Mouse (Mus musculus) right cerebral cortex, postnatal 10 days (tissue): ENCODE results near the gene Arid4b.

Experiments used
- DNase-seq, 2 experiments: peaks; one replicate each; pipeline ENCODE4 v3.0.0; 2021; ENCODE audit warnings: low spot score in 2 of 2

Arid4b gene

GRCm38 (mm10) chr13:14062209-14063012, 621 bp upstream of the Arid4b start:
- no peak for DNase-seq

GRCm38 (mm10) chr13:14063942-14064271, 875 bp downstream of the Arid4b start:
- no peak for DNase-seq

- DNase-seq: peak; percentile 47 to 57
Observed at GRCm38 (mm10) chr13:14064341-14065027, 1.5 kb downstream of the Arid4b start.

GRCm38 (mm10) chr13:14065028-14065380, 2.0 kb downstream of the Arid4b start:
- DNase-seq: no peak

GRCm38 (mm10) chr13:14065701-14066100, 2.7 kb downstream of the Arid4b start:
- no peak for DNase-seq

GRCm38 (mm10) chr13:14068035-14068434, 5.0 kb downstream of the Arid4b start:
- no peak for DNase-seq

- DNase-seq: no peak
Observed at GRCm38 (mm10) chr13:14069291-14069690, 6.3 kb downstream of the Arid4b start.

- DNase-seq: no peak
Observed at GRCm38 (mm10) chr13:14074371-14074770, 11.3 kb downstream of the Arid4b start.

GRCm38 (mm10) chr13:14075326-14075725, 12.3 kb downstream of the Arid4b start:
- DNase-seq: no peak

GRCm38 (mm10) chr13:14088669-14089068, 25.6 kb downstream of the Arid4b start:
- no peak for DNase-seq

- DNase-seq: no peak
Observed at GRCm38 (mm10) chr13:14103026-14103425, 40.0 kb downstream of the Arid4b start.

GRCm38 (mm10) chr13:14110154-14110873, 47.3 kb downstream of the Arid4b start:
- no peak for DNase-seq

- no peak for DNase-seq
Observed at GRCm38 (mm10) chr13:14111146-14111545, 48.1 kb downstream of the Arid4b start.

- DNase-seq: no peak
Observed at GRCm38 (mm10) chr13:14113746-14114528, 50.9 kb downstream of the Arid4b start.

- DNase-seq: no peak
Observed at GRCm38 (mm10) chr13:14115805-14116204, 52.8 kb downstream of the Arid4b start.

GRCm38 (mm10) chr13:14131651-14132050, 68.6 kb downstream of the Arid4b start:
- peak; percentile 36 to 43 for DNase-seq

GRCm38 (mm10) chr13:14142294-14142966, 79.4 kb downstream of the Arid4b start:
- DNase-seq: no peak

GRCm38 (mm10) chr13:14177989-14178388, 115.0 kb downstream of the Arid4b start:
- DNase-seq: no peak

GRCm38 (mm10) chr13:14179669-14180068, 116.6 kb downstream of the Arid4b start:
- DNase-seq: no peak

GRCm38 (mm10) chr13:14245946-14246345, 182.9 kb downstream of the Arid4b start:
- DNase-seq: no peak
